Mouse (Mus musculus): ENCODE measurements at regions not wholly inside any gene's neighbourhood (a gene's known extent, or its start where the extent isn't known, plus 50 kb on each side); places are given as distances from the start of the nearest gene placed in this dataset.

- TF ChIP-seq CTCF (IDR thresholded peaks at IDR 0.05; ENCODE audit: control insufficient read depth, insufficient read depth, insufficient read length) (no peak), MYOD1 (IDR thresholded peaks at IDR 0.05; ENCODE audit: control insufficient read depth, insufficient read length, low read depth) (no peak), MYOG (IDR thresholded peaks at IDR 0.05; ENCODE audit: control insufficient read depth, extremely low read depth, insufficient read length) (no peak), USF1 (IDR thresholded peaks at IDR 0.05; ENCODE audit: low read depth) (no peak), MAX (IDR thresholded peaks at IDR 0.05) (no peak)
These were observed 301.2 kb downstream of the Gm45692 start for GRCm38 (mm10) chr8:26420536-26420935.

All from C2C12 (cell line).